Mouse (Mus musculus) MEL (cell line): ENCODE measurements at regions not wholly inside any gene's neighbourhood (a gene's known extent, or its start where the extent isn't known, plus 50 kb on each side); places are given as distances from the start of the nearest gene placed in this dataset.

Experiments
- CHD1 ChIP-seq: IDR thresholded peaks from 2 replicates; pipeline ENCODE4 v1.6.1; 2012; ENCODE audit warnings: low read depth, mild to moderate bottlenecking, inconsistent platforms, low read length, improper control_type of control experiment
- E2F4 ChIP-seq: IDR thresholded peaks from 2 replicates; pipeline ENCODE4 v1.6.1; 2011; ENCODE audit warnings: low read depth, low read length, improper control_type of control experiment, borderline replicate concordance
- EP300 ChIP-seq, 2 experiments: IDR thresholded peaks; 2 replicates each; pipeline ENCODE4 v1.6.1; 2011; ENCODE audit warnings: improper control_type of control experiment in 2 of 2, low read length in 2 of 2, low read depth in 1 of 2, mild to moderate bottlenecking in 1 of 2
- POLR2A ChIP-seq, 2 experiments: IDR thresholded peaks; 2 replicates each; pipeline ENCODE4 v1.6.1; 2011 to 2012; ENCODE audit warnings: low read length in 2 of 2, mild to moderate bottlenecking in 2 of 2, control low read depth in 1 of 2, improper control_type of control experiment in 1 of 2, low read depth in 1 of 2, moderate library complexity in 1 of 2; ENCODE audit not compliant: control insufficient read depth in 1 of 2, insufficient read depth in 1 of 2, poor library complexity in 1 of 2
- RCOR1 ChIP-seq: IDR thresholded peaks from 2 replicates; pipeline ENCODE4 v1.6.1; 2012; ENCODE audit warnings: low read depth, mild to moderate bottlenecking, inconsistent platforms, low read length, improper control_type of control experiment
- SMC3 ChIP-seq: IDR thresholded peaks from 2 replicates; pipeline ENCODE4 v1.6.1; 2011; ENCODE audit warnings: low read depth, low read length, improper control_type of control experiment
- USF1 ChIP-seq: IDR thresholded peaks from 2 replicates; pipeline ENCODE4 v1.6.1; 2014; ENCODE audit warnings: low read depth, mild to moderate bottlenecking, inconsistent platforms, low read length, improper control_type of control experiment, moderate library complexity
- ZMIZ1 ChIP-seq: IDR thresholded peaks from 2 replicates; pipeline ENCODE4 v1.6.1; 2012; ENCODE audit warnings: low read depth, mild to moderate bottlenecking, inconsistent platforms, low read length, improper control_type of control experiment, moderate library complexity

DNA sequence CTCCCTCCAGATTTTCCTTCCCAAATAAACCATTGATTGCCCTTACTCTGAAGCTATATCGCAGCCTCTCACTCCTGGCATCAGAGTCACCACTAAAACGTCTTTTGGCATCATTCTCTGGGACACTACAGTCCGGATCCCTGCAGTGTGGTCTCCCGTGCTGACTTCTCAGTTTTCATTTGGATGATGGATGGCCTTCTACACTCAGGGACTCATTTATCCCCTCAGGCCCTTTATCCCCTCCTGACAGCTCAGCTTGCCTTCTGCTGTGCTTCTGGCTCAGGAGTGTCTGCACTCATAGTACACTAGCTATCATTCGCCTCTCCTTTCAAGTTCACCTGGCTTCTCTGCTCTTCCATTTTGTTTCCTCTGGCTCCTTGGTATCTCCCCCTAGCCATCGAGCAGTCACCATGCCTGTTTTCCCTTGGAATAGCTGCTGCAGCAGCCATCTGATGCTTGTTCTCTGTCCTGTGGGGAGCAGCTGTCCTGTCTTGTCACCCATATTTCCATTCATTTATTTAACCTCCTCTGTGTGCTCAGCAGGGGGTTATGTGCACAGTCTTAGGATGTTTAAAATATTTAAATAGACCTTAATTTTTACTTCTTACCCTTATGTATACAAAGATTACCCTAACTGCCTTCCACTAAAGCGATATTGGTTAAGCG, 263.7 kb downstream of the Foxo1 start:
- TF ChIP-seq RCOR1 (no peak), POLR2A (IDR thresholded peaks at IDR 0.05; ENCODE audit: control insufficient read depth in 1 of 2, insufficient read depth in 1 of 2, low read depth in 1 of 2, low read length in 2 of 2, poor library complexity in 1 of 2) (no peak), E2F4 (no peak), SMC3 (no peak), EP300 (IDR thresholded peaks at IDR 0.05; ENCODE audit: low read depth in 1 of 2, low read length in 2 of 2) (no peak), ZMIZ1 (no peak), CHD1 (no peak), USF1 (no peak)
